Mouse (Mus musculus): ENCODE measurements at regions not wholly inside any gene's neighbourhood (a gene's known extent, or its start where the extent isn't known, plus 50 kb on each side); places are given as distances from the start of the nearest gene placed in this dataset.

- no peak for TF ChIP-seq ETS1 (IDR thresholded peaks at IDR 0.05; ENCODE audit: low read depth, low read length)
- TF ChIP-seq CTCF (IDR thresholded peaks at IDR 0.05 in 2 of 3, conservative IDR thresholded peaks at IDR 0.05 in 1 of 3; ENCODE audit: control insufficient read depth in 1 of 3, insufficient read depth in 1 of 3, low read depth in 2 of 3, low read length in 3 of 3, poor library complexity in 1 of 3, severe bottlenecking in 1 of 3): no peak
- no peak for TF ChIP-seq KAT2A (conservative IDR thresholded peaks at IDR 0.05; ENCODE audit: low read depth, low read length)
- no peak for TF ChIP-seq ELF1 (IDR thresholded peaks at IDR 0.05; ENCODE audit: low read depth, low read length)
- TF ChIP-seq EP300 (IDR thresholded peaks at IDR 0.05; ENCODE audit: low read depth in 1 of 2, low read length in 2 of 2): no peak
- TF ChIP-seq USF1 (IDR thresholded peaks at IDR 0.05; ENCODE audit: low read depth, low read length): no peak
- no peak for TF ChIP-seq POLR2A (IDR thresholded peaks at IDR 0.05; ENCODE audit: control insufficient read depth in 1 of 2, insufficient read depth in 1 of 2, low read depth in 1 of 2, low read length in 2 of 2, poor library complexity in 1 of 2)
- no peak for TF ChIP-seq MAZ (IDR thresholded peaks at IDR 0.05; ENCODE audit: low read depth, low read length)
- TF ChIP-seq MYC (IDR thresholded peaks at IDR 0.05; ENCODE audit: low read depth, low read length): no peak
- TF ChIP-seq NELFE (IDR thresholded peaks at IDR 0.05; ENCODE audit: low read depth, low read length): no peak
- no peak for TF ChIP-seq SMC3 (IDR thresholded peaks at IDR 0.05; ENCODE audit: low read depth, low read length)
- TF ChIP-seq CHD2 (IDR thresholded peaks at IDR 0.05; ENCODE audit: low read length): no peak
Measured at GRCm38 (mm10) chr2:92742025-92742424, 142.5 kb downstream of the Chst1 start.
